Mouse (Mus musculus) cerebellum, adult 2 months (tissue): ENCODE results near the gene Zzef1. TPM values are rescaled to one million over a fixed set of nuclear protein-coding genes. Genes with fewer than 3 reads are reported as not detected.

ENCODE experiments used
- DNase-seq, 2 experiments: peaks; one replicate each; pipeline ENCODE4 v3.0.0; 2021
- H3K27ac ChIP-seq: fragments of 200-500 bp; 2 replicates; pipeline ENCODE4 v1.5.1; 2012; ENCODE audit warnings: low read length, control low read depth, inconsistent platforms; ENCODE audit not compliant: insufficient read depth
- H3K27me3 ChIP-seq: fragments of 200-500 bp; 2 replicates; pipeline ENCODE4 v1.6.1; 2012; ENCODE audit warnings: inconsistent platforms, mild to moderate bottlenecking, low read length, moderate library complexity; ENCODE audit not compliant: control insufficient read depth, insufficient read depth
- H3K4me1 ChIP-seq: fragments of 200-500 bp; 2 replicates; pipeline ENCODE4 v1.6.1; 2011; ENCODE audit warnings: low read length; ENCODE audit not compliant: control insufficient read depth, insufficient read depth
- H3K4me3 ChIP-seq: fragments of 200-500 bp; replicated peaks from 2 replicates; pipeline ENCODE3; 2011; ENCODE audit warnings: mild to moderate bottlenecking, low read depth, low read length, control low read depth; ENCODE audit not compliant: insufficient read depth
- CTCF ChIP-seq: fragments of 200-500 bp; IDR thresholded peaks from 2 replicates; pipeline ENCODE4 v1.5.1; 2011; ENCODE audit warnings: low read depth, mild to moderate bottlenecking, control low read depth, low read length, moderate library complexity, borderline replicate concordance; ENCODE audit not compliant: insufficient read depth
- POLR2A ChIP-seq: fragments of 200-500 bp; IDR thresholded peaks from 2 replicates; pipeline ENCODE4 v1.6.1; 2011; ENCODE audit warnings: low read length, control low read depth, borderline replicate concordance; ENCODE audit not compliant: insufficient read depth
- WGBS: fragments of 180-500 bp; shearing (Covaris S2); methylation state at CpG from one replicate; pipeline ENCODE4 v1.1.7; 2018; 5-methylcytosine and 5-hydroxymethylcytosine counted together
- polyA plus RNA-seq: library from polyadenylated mRNA; depleted of rRNA; stranded (reverse); fragments of >200 nt; gene quantifications from 2 replicates; pipeline ENCODE4 v1.2.3, GENCODE M21; 2012; rRNA removed

The Zzef1 gene
- polyA plus RNA-seq, 1 experiment = 35.3 TPM

DNA sequence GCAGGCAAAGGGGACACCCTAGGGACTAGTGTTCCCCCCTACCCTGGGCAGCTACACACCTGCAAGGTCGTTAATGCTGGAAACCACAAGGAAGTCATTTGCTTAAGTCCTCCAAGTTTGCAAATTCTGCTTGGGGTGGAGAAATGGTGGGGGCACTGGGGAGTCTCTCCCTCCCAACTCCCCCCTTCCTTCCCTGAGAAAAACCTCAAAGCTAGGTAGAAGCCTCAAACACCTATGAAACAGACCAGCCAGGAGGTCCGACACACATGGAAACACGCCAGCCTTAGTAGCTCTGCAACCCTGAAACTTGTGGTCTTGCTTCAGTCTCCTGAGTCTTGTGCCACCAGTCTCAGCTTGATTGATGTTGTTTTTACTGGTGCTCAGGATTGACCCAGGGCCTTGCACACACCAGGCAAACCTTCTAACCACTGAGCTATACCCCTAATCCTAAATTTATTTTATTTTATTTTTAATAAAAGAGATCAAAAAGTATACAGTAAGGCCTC lies 167.8 kb downstream of the Zzef1 start:
- no peak overlapping the region for H3K27ac ChIP-seq
- 0 out of 2 replicates have a peak, but pooled peaks cover 3% of the 10 kb centered on the region for H3K4me1 ChIP-seq
- TF ChIP-seq CTCF = no peak
- TF ChIP-seq POLR2A = no peak
- WGBS = 89% methylated on average over 3 of the region's 3 CpGs
- no peak for DNase-seq
- H3K4me3 ChIP-seq = no peak overlapping the region
- H3K27me3 ChIP-seq = no peaks in the 10 kb centered on the region

DNA sequence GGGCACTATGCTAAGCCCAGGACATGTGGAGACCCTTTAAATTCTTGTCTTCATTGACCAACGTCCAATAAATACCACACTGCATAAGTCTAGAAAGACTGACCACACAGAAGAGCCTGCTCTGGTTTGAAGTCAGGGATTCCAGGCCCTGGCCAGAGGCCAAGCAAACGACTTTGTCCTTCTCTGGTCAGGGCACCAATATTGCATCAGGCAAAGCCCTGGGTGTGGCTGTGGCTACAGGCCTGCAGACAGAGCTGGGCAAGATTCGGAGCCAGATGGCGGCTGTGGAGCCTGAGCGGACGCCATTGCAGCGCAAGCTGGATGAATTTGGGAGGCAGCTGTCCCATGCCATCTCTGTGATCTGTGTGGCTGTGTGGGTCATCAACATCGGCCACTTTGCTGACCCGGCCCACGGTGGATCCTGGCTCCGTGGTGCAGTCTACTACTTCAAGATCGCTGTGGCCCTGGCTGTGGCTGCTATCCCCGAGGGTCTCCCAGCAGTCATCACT lies 179.0 kb downstream of the Zzef1 start:
- H3K27me3 ChIP-seq = no peaks in the 10 kb centered on the region
- DNase-seq = no peak
- no peaks in the 10 kb centered on the region for H3K4me1 ChIP-seq
- TF ChIP-seq POLR2A (no peak), CTCF (no peak)
- no peak overlapping the region for H3K4me3 ChIP-seq
- 56% methylated on average over 13 of the region's 13 CpGs for WGBS
- H3K27ac ChIP-seq = no peak overlapping the region

Other genes with a start within 250 kb of the Zzef1 start
- gene Spns3, start 245.7 kb upstream of the Zzef1 start, polyA plus RNA-seq = 0.63 and 0.84 TPM in 2 replicates
- gene Ube2g1, start 188.9 kb upstream of the Zzef1 start, polyA plus RNA-seq = 41.3 and 44.5 TPM in 2 replicates
- gene Ankfy1, start 106.2 kb upstream of the Zzef1 start, polyA plus RNA-seq = 26.9 and 28.1 TPM in 2 replicates
- gene Cyb5d2, start 84 bp upstream of the Zzef1 start, polyA plus RNA-seq = 14.2 and 16.4 TPM in 2 replicates
- gene Atp2a3, start 164.9 kb downstream of the Zzef1 start, polyA plus RNA-seq = 104 and 125 TPM in 2 replicates
- 0.41 and 0.46 TPM in 2 replicates for gene P2rx1, start 202.9 kb downstream of the Zzef1 start, polyA plus RNA-seq
- 68.8 and 70.8 TPM in 2 replicates for gene Camkk1, start 222.8 kb downstream of the Zzef1 start, polyA plus RNA-seq